Mouse (Mus musculus) lung, postnatal 0 days (tissue): ENCODE measurements at regions not wholly inside any gene's neighbourhood (a gene's known extent, or its start where the extent isn't known, plus 50 kb on each side); places are given as distances from the start of the nearest gene placed in this dataset.

Experiments used
- ATAC-seq: fragments of 200-750 bp; cut with Nextera tagmentation; 2 replicates; pipeline ENCODE4 v1.8.0; 2017; ENCODE audit warnings: moderate library complexity
- DNase-seq: peaks from one replicate; pipeline ENCODE4 v3.0.0-alpha.2; 2016; ENCODE audit warnings: low spot score
- H3K27ac ChIP-seq: fragments of 300-500 bp; sonication (generic); 2 replicates; pipeline ENCODE4 v1.5.1; 2014; ENCODE audit warnings: antibody characterized with exemption, mild to moderate bottlenecking, low read length, mixed read lengths
- H3K27me3 ChIP-seq: fragments of 300-500 bp; sonication (generic); replicated peaks from 2 replicates; pipeline ENCODE4 v1.6.1; 2014; ENCODE audit warnings: low read length, mixed read lengths; ENCODE audit not compliant: insufficient read depth
- H3K36me3 ChIP-seq: fragments of 300-500 bp; sonication (generic); 2 replicates; pipeline ENCODE4 v1.6.1; 2014; ENCODE audit warnings: low read length, mixed read lengths; ENCODE audit not compliant: insufficient read depth
- H3K4me1 ChIP-seq: fragments of 300-500 bp; sonication (generic); 2 replicates; pipeline ENCODE4 v1.6.1; 2014; ENCODE audit warnings: antibody characterized with exemption, low read depth, low read length, mixed read lengths; ENCODE audit not compliant: insufficient read depth
- H3K4me2 ChIP-seq: fragments of 300-500 bp; sonication (generic); replicated peaks from 2 replicates; pipeline ENCODE4 v1.6.1; 2014; ENCODE audit warnings: low read depth, mild to moderate bottlenecking, low read length, moderate library complexity, mixed read lengths
- H3K4me3 ChIP-seq: fragments of 300-500 bp; sonication (generic); 2 replicates; pipeline ENCODE4 v1.5.1; 2014; ENCODE audit warnings: low read depth, low read length
- H3K9ac ChIP-seq: fragments of 300-500 bp; sonication (generic); replicated peaks from 2 replicates; pipeline ENCODE4 v1.6.1; 2014; ENCODE audit warnings: low read depth, mild to moderate bottlenecking
- H3K9me3 ChIP-seq: fragments of 300-500 bp; sonication (generic); 2 replicates; pipeline ENCODE4 v1.6.1; 2016; ENCODE audit warnings: low read length, mixed read lengths
- CTCF ChIP-seq: IDR thresholded peaks from 2 replicates; pipeline ENCODE4 v1.5.1; 2016; ENCODE audit warnings: antibody characterized with exemption, mild to moderate bottlenecking
- EP300 ChIP-seq: IDR thresholded peaks from 2 replicates; pipeline ENCODE4 v1.6.1; 2016; ENCODE audit warnings: antibody characterized with exemption, mild to moderate bottlenecking, control low read depth
- WGBS: fragments of 180-500 bp; shearing (Covaris S2); extraction: QIAGEN DNeasy Blood & Tissue Kit; methylation state at CpG from one replicate; pipeline ENCODE4 v1.1.7; 2014; 5-methylcytosine and 5-hydroxymethylcytosine counted together

- no peaks in the 10 kb centered on the region for H3K27me3 ChIP-seq
- H3K4me3 ChIP-seq = no peak overlapping the region
- no peaks in the 10 kb centered on the region for H3K9me3 ChIP-seq
- H3K27ac ChIP-seq = no peak overlapping the region
- H3K4me1 ChIP-seq = no peaks in the 10 kb centered on the region
- H3K4me2 ChIP-seq = no peak overlapping the region
- TF ChIP-seq EP300 (no peak), CTCF (no peak)
- WGBS = no CpG with 5 or more reads among the region's 1 CpGs
- ATAC-seq = no peak
- H3K9ac ChIP-seq = no peak overlapping the region
- no peaks in the 10 kb centered on the region for H3K36me3 ChIP-seq
- DNase-seq = no peak
Observed at GRCm38 (mm10) chr3:16369629-16370028, 363.4 kb upstream of the Gm5150 start.

DNA sequence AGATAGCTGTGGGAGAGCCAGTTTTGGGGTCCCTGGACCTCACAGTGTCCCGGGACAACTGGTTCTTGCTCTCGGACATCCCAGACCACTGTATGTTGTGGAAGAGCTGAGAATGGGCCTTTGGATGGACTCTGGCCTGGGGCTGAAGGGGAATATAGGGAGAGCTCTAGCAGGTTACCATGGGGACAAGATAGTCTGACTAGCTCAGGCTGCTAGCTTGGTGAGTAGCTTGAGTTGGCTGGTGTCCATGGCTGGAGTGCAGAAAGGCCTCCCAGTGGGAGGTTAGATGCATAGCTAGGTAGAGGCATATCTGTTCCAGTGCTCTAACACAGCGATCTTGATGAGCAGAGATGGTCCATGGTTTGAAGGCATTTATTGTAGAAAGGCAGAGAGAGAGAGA lies 356.9 kb upstream of the Gm5150 start:
- Histone ChIP-seq H3K4me3 (no peak overlapping the region), H3K4me2 (no peak overlapping the region), H3K4me1 (no peaks in the 10 kb centered on the region), H3K9ac (no peak overlapping the region), H3K27me3 (no peaks in the 10 kb centered on the region), H3K9me3 (no peaks in the 10 kb centered on the region), H3K27ac (no peak overlapping the region), H3K36me3 (no peaks in the 10 kb centered on the region)
- ATAC-seq = no peak
- 82% methylated on average over 3 of the region's 3 CpGs for WGBS
- no peak for DNase-seq
- TF ChIP-seq EP300 = no peak
- no peak for TF ChIP-seq CTCF

- H3K36me3 ChIP-seq = no peaks in the 10 kb centered on the region
- no peaks in the 10 kb centered on the region for H3K9me3 ChIP-seq
- DNase-seq (no peak), ATAC-seq (no peak)
- no peaks in the 10 kb centered on the region for H3K27me3 ChIP-seq
- no peak overlapping the region for H3K4me2 ChIP-seq
- no peaks in the 10 kb centered on the region for H3K4me1 ChIP-seq
- TF ChIP-seq CTCF = no peak
- TF ChIP-seq EP300 = no peak
- no peak overlapping the region for H3K4me3 ChIP-seq
- no peak overlapping the region for H3K27ac ChIP-seq
- no peak overlapping the region for H3K9ac ChIP-seq
Observed at GRCm38 (mm10) chr3:16358999-16359398, 352.8 kb upstream of the Gm5150 start.

DNA sequence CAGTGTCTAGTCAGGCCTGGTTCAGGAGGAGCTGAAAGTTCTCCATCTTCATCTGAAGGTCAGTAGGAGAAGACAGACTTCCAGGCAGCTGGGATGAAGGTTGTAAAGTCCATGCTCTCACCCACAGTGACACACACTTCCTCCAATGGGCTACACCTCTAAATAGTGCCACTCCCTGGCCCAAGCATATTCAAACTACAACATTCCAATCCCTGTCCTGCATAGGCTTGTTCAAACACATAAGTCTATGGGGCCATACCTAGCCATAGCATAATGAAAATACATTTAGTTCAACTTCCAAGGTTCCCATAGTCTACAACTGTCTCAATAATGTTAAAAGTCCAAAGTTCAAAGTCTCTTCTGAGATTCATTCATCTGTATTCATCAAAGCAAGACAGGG lies 324.5 kb upstream of the Gm5150 start:
- H3K27me3 ChIP-seq = no peaks in the 10 kb centered on the region
- H3K27ac ChIP-seq = no peak overlapping the region
- H3K4me3 ChIP-seq = no peak overlapping the region
- H3K4me2 ChIP-seq = no peak overlapping the region
- H3K9me3 ChIP-seq = no peaks in the 10 kb centered on the region
- H3K36me3 ChIP-seq = no peaks in the 10 kb centered on the region
- no peak for ATAC-seq
- no peaks in the 10 kb centered on the region for H3K4me1 ChIP-seq
- TF ChIP-seq EP300 = no peak
- no peak for TF ChIP-seq CTCF
- H3K9ac ChIP-seq = no peak overlapping the region
- no peak for DNase-seq

- WGBS = 25% methylated on average over 3 of the region's 3 CpGs
- peak; percentile 17 for DNase-seq
- Histone ChIP-seq H3K27ac (no peak overlapping the region), H3K4me3 (no peak overlapping the region), H3K4me2 (no peak overlapping the region), H3K4me1 (no peaks in the 10 kb centered on the region), H3K36me3 (no peaks in the 10 kb centered on the region), H3K27me3 (no peaks in the 10 kb centered on the region), H3K9ac (no peak overlapping the region), H3K9me3 (no peaks in the 10 kb centered on the region)
- TF ChIP-seq CTCF (peak; percentile 32), EP300 (no peak)
- no peak for ATAC-seq
Observed at GRCm38 (mm10) chr3:16310834-16311233, 304.6 kb upstream of the Gm5150 start.

DNA sequence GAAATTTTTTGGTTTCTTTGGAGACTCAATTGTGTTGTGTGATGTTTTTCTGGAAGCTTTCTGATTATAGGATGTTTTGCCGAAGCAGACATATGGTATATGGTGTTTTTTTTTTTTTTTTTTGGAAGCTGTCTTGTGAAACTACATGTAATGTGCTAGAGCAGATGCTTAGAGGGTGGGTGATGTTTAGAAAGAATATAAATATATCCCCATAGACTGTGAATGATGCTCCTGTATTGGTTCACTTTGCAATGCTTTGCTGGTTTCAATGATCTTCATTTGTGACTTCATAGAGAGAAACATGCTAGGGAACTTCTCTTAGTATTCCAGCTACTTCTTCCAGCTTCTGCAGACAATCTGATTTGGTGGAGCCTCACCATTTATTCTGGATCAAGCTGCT lies 271.2 kb upstream of the Gm5150 start:
- 80% methylated on average over 1 of the region's 1 CpGs for WGBS
- Histone ChIP-seq H3K4me3 (no peak overlapping the region), H3K9ac (no peak overlapping the region), H3K27me3 (no peaks in the 10 kb centered on the region), H3K27ac (no peak overlapping the region), H3K4me2 (no peak overlapping the region), H3K36me3 (no peaks in the 10 kb centered on the region), H3K9me3 (no peaks in the 10 kb centered on the region), H3K4me1 (no peaks in the 10 kb centered on the region)
- DNase-seq (no peak), ATAC-seq (no peak)
- TF ChIP-seq EP300 (no peak), CTCF (no peak)
